Mouse (Mus musculus) megakaryocyte, embryonic 14.5 days (primary cell): ENCODE data around the gene Cspg4. TPM values are rescaled to one million over a fixed set of nuclear protein-coding genes. Genes with fewer than 3 reads are reported as not detected.
A peak's percentile ranks its signal among the peaks of the same experiment; 100 is the strongest.

Experiments used
- H3K27me3 ChIP-seq: replicated peaks from 2 replicates; pipeline ENCODE3; 2012; ENCODE audit warnings: inconsistent platforms
- H3K36me3 ChIP-seq: replicated peaks from 2 replicates; pipeline ENCODE3; 2012; ENCODE audit warnings: low read length, inconsistent platforms, mixed read lengths
- H3K4me1 ChIP-seq: 2 replicates; pipeline ENCODE4 v1.6.1; 2012; ENCODE audit warnings: inconsistent platforms
- H3K4me3 ChIP-seq: replicated peaks from 2 replicates; pipeline ENCODE3; 2012; ENCODE audit warnings: moderate library complexity, mild to moderate bottlenecking, inconsistent platforms
- H3K9me3 ChIP-seq: 2 replicates; pipeline ENCODE4 v1.6.1; 2012; ENCODE audit warnings: inconsistent platforms
- FLI1 ChIP-seq: IDR thresholded peaks from 2 replicates; pipeline ENCODE4 v1.6.1; 2012; ENCODE audit warnings: low read length, inconsistent platforms, mixed read lengths
- GATA1 ChIP-seq: IDR thresholded peaks from 3 replicates; pipeline ENCODE4 v1.6.1; 2012; ENCODE audit warnings: mixed read lengths, low read length, inconsistent platforms, borderline replicate concordance
- polyA plus RNA-seq: library from polyadenylated mRNA; stranded (reverse); fragments of >175 nt; gene quantifications from 2 replicates; pipeline ENCODE4 v1.2.3, GENCODE M21; 2012; ENCODE audit warnings: low replicate concordance; ENCODE audit not compliant: insufficient read depth

Gene Cspg4
- polyA plus RNA-seq, 1 experiment, result 0.01 TPM

- Histone ChIP-seq H3K36me3 (no peaks in the 10 kb centered on the region), H3K27me3 (peaks cover 93% of the 10 kb centered on the region), H3K9me3 (no peaks in the 10 kb centered on the region), H3K4me3 (no peak overlapping the region), H3K4me1 (peaks cover 7% of the 10 kb centered on the region)
- no peak for TF ChIP-seq GATA1
- TF ChIP-seq FLI1, result no peak
Measured at GRCm38 (mm10) chr9:56886113-56886512, 21.3 kb downstream of the Cspg4 start.

- Histone ChIP-seq H3K36me3 (no peaks in the 10 kb centered on the region), H3K27me3 (peaks cover 89% of the 10 kb centered on the region), H3K4me1 (peaks cover 9% of the 10 kb centered on the region), H3K4me3 (no peak overlapping the region), H3K9me3 (no peaks in the 10 kb centered on the region)
- TF ChIP-seq GATA1, result no peak
- no peak for TF ChIP-seq FLI1
Measured at GRCm38 (mm10) chr9:56886601-56887000, 21.8 kb downstream of the Cspg4 start.

GRCm38 (mm10) chr9:56887581-56887980 lies 22.7 kb downstream of the Cspg4 start:
- H3K36me3 ChIP-seq, result no peaks in the 10 kb centered on the region
- H3K4me1 ChIP-seq, result peaks cover 13% of the 10 kb centered on the region
- H3K9me3 ChIP-seq, result no peaks in the 10 kb centered on the region
- H3K4me3 ChIP-seq, result peak overlapping the region; percentile 44
- H3K27me3 ChIP-seq, result peaks cover 89% of the 10 kb centered on the region
- no peak for TF ChIP-seq FLI1
- no peak for TF ChIP-seq GATA1

GRCm38 (mm10) chr9:56889817-56890216 lies 25.0 kb downstream of the Cspg4 start:
- TF ChIP-seq GATA1, result no peak
- TF ChIP-seq FLI1, result no peak
- Histone ChIP-seq H3K36me3 (no peaks in the 10 kb centered on the region), H3K27me3 (peaks cover 90% of the 10 kb centered on the region), H3K4me3 (peak overlapping the region; percentile 84), H3K9me3 (no peaks in the 10 kb centered on the region), H3K4me1 (peaks cover 24% of the 10 kb centered on the region)

GRCm38 (mm10) chr9:56890522-56891250 lies 25.9 kb downstream of the Cspg4 start:
- Histone ChIP-seq H3K27me3 (peaks cover 90% of the 10 kb centered on the region), H3K4me3 (no peak overlapping the region), H3K36me3 (no peaks in the 10 kb centered on the region), H3K4me1 (peaks cover 24% of the 10 kb centered on the region), H3K9me3 (no peaks in the 10 kb centered on the region)
- TF ChIP-seq GATA1 (no peak), FLI1 (no peak)

- Histone ChIP-seq H3K9me3 (no peaks in the 10 kb centered on the region), H3K4me3 (peak overlapping the region; percentile 77), H3K36me3 (no peaks in the 10 kb centered on the region), H3K27me3 (peaks cover 88% of the 10 kb centered on the region), H3K4me1 (peaks cover 24% of the 10 kb centered on the region)
- TF ChIP-seq GATA1 (no peak), FLI1 (no peak)
Measured at GRCm38 (mm10) chr9:56891517-56892011, 26.7 kb downstream of the Cspg4 start.

- Histone ChIP-seq H3K27me3 (peaks cover 88% of the 10 kb centered on the region), H3K4me3 (no peak overlapping the region), H3K4me1 (peaks cover 24% of the 10 kb centered on the region), H3K36me3 (no peaks in the 10 kb centered on the region), H3K9me3 (no peaks in the 10 kb centered on the region)
- TF ChIP-seq FLI1, result no peak
- TF ChIP-seq GATA1, result no peak
Measured at GRCm38 (mm10) chr9:56892111-56892510, 27.3 kb downstream of the Cspg4 start.

- Histone ChIP-seq H3K4me3 (no peak overlapping the region), H3K27me3 (peaks cover 88% of the 10 kb centered on the region), H3K4me1 (peaks cover 24% of the 10 kb centered on the region), H3K9me3 (no peaks in the 10 kb centered on the region), H3K36me3 (no peaks in the 10 kb centered on the region)
- TF ChIP-seq FLI1 (no peak), GATA1 (no peak)
Measured at GRCm38 (mm10) chr9:56893313-56893712, 28.5 kb downstream of the Cspg4 start.

GRCm38 (mm10) chr9:56894006-56894405 lies 29.2 kb downstream of the Cspg4 start:
- Histone ChIP-seq H3K4me3 (no peak overlapping the region), H3K4me1 (peaks cover 24% of the 10 kb centered on the region), H3K27me3 (peaks cover 88% of the 10 kb centered on the region), H3K36me3 (no peaks in the 10 kb centered on the region), H3K9me3 (no peaks in the 10 kb centered on the region)
- TF ChIP-seq GATA1 (no peak), FLI1 (no peak)

- Histone ChIP-seq H3K4me3 (no peak overlapping the region), H3K9me3 (no peaks in the 10 kb centered on the region), H3K4me1 (peaks cover 19% of the 10 kb centered on the region), H3K27me3 (peaks cover 82% of the 10 kb centered on the region), H3K36me3 (no peaks in the 10 kb centered on the region)
- no peak for TF ChIP-seq FLI1
- no peak for TF ChIP-seq GATA1
Measured at GRCm38 (mm10) chr9:56896779-56897178, 31.9 kb downstream of the Cspg4 start.
